In genomic region chr3:105632296-105632695, GRCm38 (mm10) we compare ENCODE assay signal across 17 mouse cellular contexts. TPM values are rescaled to one million over a fixed set of nuclear protein-coding genes. Genes with fewer than 3 reads are reported as not detected.
DNase-seq lines count a peak whose midpoint lies in the region; ATAC-seq lines count a peak whose summit lies in the region.
"Had no signal": no experiment of that assay in that cellular context is flagged by ENCODE, and none has a peak within 500 bp of the region (broad histone marks: within the 10 kb centered on the region; RNA-seq: fewer than 3 reads in every experiment).

No protein-coding gene starts in this region.

- H3K36me3 ChIP-seq in kidney, embryonic 14.5 days (ENCODE audit: control insufficient read depth, insufficient read depth, low read length), result no peaks in the 10 kb centered on the region
- H3K36me3 ChIP-seq in midbrain, embryonic 14.5 days (ENCODE audit: control insufficient read depth, insufficient read depth, low read length), result no peaks in the 10 kb centered on the region
- H3K36me3 ChIP-seq in midbrain, embryonic 11.5 days (ENCODE audit: control insufficient read depth, insufficient read depth, low read length), result no peaks in the 10 kb centered on the region
- H3K36me3 ChIP-seq: heart, embryonic 10.5 days; hindbrain, embryonic 15.5 days; lung, embryonic 15.5 days had no signal

- no peak overlapping the region for H3K27ac ChIP-seq in kidney, embryonic 14.5 days (ENCODE audit: low read depth, low read length)
- H3K27ac ChIP-seq in midbrain, embryonic 14.5 days (replicated peaks; ENCODE audit: low read depth, low read length), result no peak overlapping the region
- no peak overlapping the region; the same call in 1 of the 2 replicates for H3K27ac ChIP-seq in midbrain, embryonic 11.5 days (ENCODE audit: low read depth, low read length)
- H3K27ac ChIP-seq: heart, embryonic 10.5 days; hindbrain, embryonic 15.5 days; lung, embryonic 15.5 days had no signal

- H3K9ac ChIP-seq in kidney, embryonic 14.5 days (ENCODE audit: low read depth, low read length), result no peak overlapping the region
- no peak overlapping the region for H3K9ac ChIP-seq in midbrain, embryonic 14.5 days (replicated peaks; ENCODE audit: low read length)
- H3K9ac ChIP-seq in midbrain, embryonic 11.5 days (ENCODE audit: low read length), result no peak overlapping the region
- H3K9ac ChIP-seq: hindbrain, embryonic 15.5 days; lung, embryonic 15.5 days had no signal

- 0 out of 2 replicates have a peak, but pooled peaks cover 4% of the 10 kb centered on the region for H3K4me1 ChIP-seq in kidney, embryonic 14.5 days (ENCODE audit: control insufficient read depth, insufficient read depth, low read length)
- H3K4me1 ChIP-seq in midbrain, embryonic 14.5 days (ENCODE audit: control insufficient read depth, insufficient read depth, low read length), result peaks cover 6% of the 10 kb centered on the region; the same call in 1 of the 2 replicates
- no peaks in the 10 kb centered on the region for H3K4me1 ChIP-seq in midbrain, embryonic 11.5 days (ENCODE audit: control insufficient read depth, insufficient read depth, low read length)
- H3K4me1 ChIP-seq: hindbrain, embryonic 15.5 days had no signal

- no peak for ATAC-seq in kidney, embryonic 14.5 days (ENCODE audit: low FRiP score, low TSS enrichment)
- no peak for ATAC-seq in midbrain, embryonic 14.5 days (ENCODE audit: low FRiP score, low TSS enrichment)
- ATAC-seq in midbrain, embryonic 11.5 days (ENCODE audit: low FRiP score), result no peak
- ATAC-seq: intestine, embryonic 16.5 days had no signal

- no peaks in the 10 kb centered on the region for H3K9me3 ChIP-seq in kidney, embryonic 14.5 days (ENCODE audit: control insufficient read depth, low read length)
- no peaks in the 10 kb centered on the region for H3K9me3 ChIP-seq in midbrain, embryonic 14.5 days (ENCODE audit: control insufficient read depth, low read length)
- H3K9me3 ChIP-seq in midbrain, embryonic 11.5 days (ENCODE audit: control insufficient read depth, low read length), result no peaks in the 10 kb centered on the region
- H3K9me3 ChIP-seq: heart, embryonic 10.5 days; hindbrain, embryonic 15.5 days; lung, embryonic 15.5 days had no signal

- no peak overlapping the region for H3K4me2 ChIP-seq in kidney, embryonic 14.5 days (replicated peaks; ENCODE audit: low read depth, low read length)
- no peak overlapping the region for H3K4me2 ChIP-seq in midbrain, embryonic 14.5 days (ENCODE audit: low read length)
- H3K4me2 ChIP-seq in midbrain, embryonic 11.5 days, result no peak overlapping the region
- H3K4me2 ChIP-seq: hindbrain, embryonic 15.5 days; lung, embryonic 15.5 days had no signal

- H3K27me3 ChIP-seq in kidney, embryonic 14.5 days (ENCODE audit: control insufficient read depth, insufficient read depth, low read length), result no peaks in the 10 kb centered on the region
- H3K27me3 ChIP-seq in midbrain, embryonic 14.5 days (ENCODE audit: control insufficient read depth, insufficient read depth, low read length), result no peaks in the 10 kb centered on the region
- H3K27me3 ChIP-seq in midbrain, embryonic 11.5 days (ENCODE audit: control insufficient read depth, insufficient read depth, low read length), result no peaks in the 10 kb centered on the region
- H3K27me3 ChIP-seq: hindbrain, embryonic 15.5 days; lung, embryonic 15.5 days had no signal

- WGBS in kidney, embryonic 14.5 days, result 37% methylated on average over 2 of the region's 2 CpGs
- WGBS in midbrain, embryonic 14.5 days, result 64% methylated on average over 2 of the region's 2 CpGs
- 84% methylated on average over 2 of the region's 2 CpGs for WGBS in midbrain, embryonic 11.5 days

- no peak overlapping the region for H3K4me3 ChIP-seq in kidney, embryonic 14.5 days (ENCODE audit: low read length)
- no peak overlapping the region for H3K4me3 ChIP-seq in midbrain, embryonic 14.5 days (replicated peaks; ENCODE audit: low read depth, low read length)
- no peak overlapping the region for H3K4me3 ChIP-seq in midbrain, embryonic 11.5 days (ENCODE audit: low read depth, low read length)
- H3K4me3 ChIP-seq: heart, embryonic 10.5 days; hindbrain, embryonic 15.5 days; lung, embryonic 15.5 days had no signal

- DNase-seq in kidney, adult 11 months, result peak; percentile 8
- peak; percentile 20 for DNase-seq in midbrain, embryonic 14.5 days
- no peak for DNase-seq in midbrain, embryonic 11.5 days (ENCODE audit: low spot score, missing footprints)
- peak; percentile 41 to 51 for DNase-seq in kidney, postnatal 4 days
- no peak for DNase-seq in gastrocnemius, adult 18-20 months (ENCODE audit: low spot score)
- DNase-seq in cerebellum, postnatal 25 days, result no peak
- DNase-seq: adrenal gland, postnatal 36 days; cerebellum, adult 9-10 months; embryo, embryonic 11 days; gastrocnemius, postnatal 36 days; heart, postnatal 14 days; thymus, postnatal 4 days had no signal

RNA-seq across cellular contexts. Expression of gene Ddx20, which starts 55.1 kb away (rescaled TPM):
- polyA plus RNA-seq in kidney, embryonic 14.5 days (2014; fragmentation: Nextera tagmentation; extraction: Ambion mirVana), result 28.6 and 40.3 TPM in 2 replicates
- 19.1 and 32.0 TPM in 2 replicates for polyA plus RNA-seq in midbrain, embryonic 14.5 days (2014; fragmentation: Nextera tagmentation; extraction: Ambion mirVana)
- 46.3 and 52.7 TPM in 2 replicates for polyA plus RNA-seq in midbrain, embryonic 11.5 days (2014; fragmentation: Nextera tagmentation; extraction: Ambion mirVana)
- total RNA-seq in gastrocnemius, adult 18-20 months (2021), result 10 to 100 TPM in 1 of 2 experiments, 1 to 10 TPM in 1; 8.7 to 11.0 TPM

Comparison
In these comparisons a context has a peak if more than half of its experiments do, and no peak if none do; other contexts are left out.
1. DNase-seq: peak in kidney, adult 11 months (single experiment), midbrain, embryonic 14.5 days (single experiment) and kidney, postnatal 4 days (2 of 2); none in midbrain, embryonic 11.5 days (single experiment), gastrocnemius, adult 18-20 months (single experiment) and cerebellum, postnatal 25 days (0 of 2).